Mouse (Mus musculus) embryo, embryonic 10.5 days (tissue): ENCODE data around the gene Mtf2.
"Not testable (repeated sequence)": the region's sequence is repeated elsewhere in the genome, so short reads cannot be mapped to it uniquely, and the experiment has no call there.

ENCODE experiments used
- DNase-seq: peaks from one replicate; pipeline ENCODE4 v3.0.0-alpha.2; 2015; ENCODE audit warnings: low spot score

Mtf2 gene

GRCm38 (mm10) chr5:108082380-108082779 is 16.9 kb downstream of the Mtf2 start:
- peak; percentile 47 for DNase-seq

GRCm38 (mm10) chr5:108085440-108085839 is 20.0 kb downstream of the Mtf2 start:
- DNase-seq = no peak

DNA sequence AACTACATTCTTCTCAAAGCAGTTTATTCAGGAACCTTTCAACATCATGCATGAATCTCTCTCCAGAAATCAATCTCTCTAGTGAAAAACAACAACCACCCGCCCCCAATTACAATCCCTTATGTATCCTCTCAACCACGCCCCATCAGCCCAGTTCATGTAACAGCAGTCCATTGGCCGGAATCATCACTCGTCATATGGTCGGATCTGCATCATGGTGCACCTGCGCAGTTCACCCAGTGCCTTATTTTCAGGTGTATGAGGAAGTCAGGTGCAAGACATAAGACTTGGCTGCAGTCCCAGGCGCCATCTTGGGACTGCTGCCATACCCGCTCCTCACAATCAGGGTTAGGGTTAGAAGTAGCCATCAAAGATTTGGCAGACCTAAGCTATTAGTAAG is 27.3 kb downstream of the Mtf2 start:
- not testable (repeated sequence) for DNase-seq

- DNase-seq = no peak
These were observed 32.2 kb downstream of the Mtf2 start for GRCm38 (mm10) chr5:108097676-108098075.

GRCm38 (mm10) chr5:108100196-108100595 is 34.7 kb downstream of the Mtf2 start:
- DNase-seq = no peak

GRCm38 (mm10) chr5:108104306-108104705 is 38.8 kb downstream of the Mtf2 start:
- DNase-seq = no peak

- DNase-seq = no peak
These were observed 43.9 kb downstream of the Mtf2 start for GRCm38 (mm10) chr5:108109346-108109745.

GRCm38 (mm10) chr5:108117693-108118092 is 52.2 kb downstream of the Mtf2 start:
- DNase-seq = no peak

DNA sequence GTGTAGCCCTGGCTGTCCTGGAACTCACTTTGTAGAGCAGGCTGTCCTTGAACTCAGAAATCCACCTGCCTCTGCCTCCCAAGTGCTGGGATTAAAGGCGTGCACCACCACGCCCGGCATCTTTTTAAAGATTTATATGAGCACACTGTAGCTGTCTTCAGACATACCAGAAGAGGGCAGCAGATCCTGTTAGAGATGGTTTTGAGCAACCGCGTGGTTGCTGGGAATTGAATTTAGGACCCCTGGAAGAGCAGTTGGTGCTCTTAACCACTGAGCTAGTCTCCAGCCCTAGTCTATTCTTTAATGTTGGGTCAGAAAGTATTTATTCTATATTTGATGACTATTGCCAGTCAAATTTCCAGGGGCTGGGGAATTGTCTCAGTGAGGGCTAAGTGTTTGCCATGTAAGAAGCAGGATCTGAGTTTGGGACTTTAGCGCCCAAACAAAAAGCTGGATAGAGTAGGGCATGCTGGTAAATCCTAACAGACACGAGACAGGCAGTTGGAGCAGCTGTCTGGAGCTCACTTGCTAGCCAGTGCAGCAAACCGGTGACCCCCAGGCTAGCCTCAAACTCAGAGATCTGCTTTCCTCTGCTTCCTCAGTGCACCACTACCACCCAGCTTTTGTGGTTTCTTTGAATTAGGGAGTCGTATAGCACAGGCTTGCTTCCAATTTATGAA is 54.9 kb downstream of the Mtf2 start:
- DNase-seq = no peak

- DNase-seq = peak; percentile 68
These were observed 66.5 kb downstream of the Mtf2 start for GRCm38 (mm10) chr5:108131849-108132440.

DNA sequence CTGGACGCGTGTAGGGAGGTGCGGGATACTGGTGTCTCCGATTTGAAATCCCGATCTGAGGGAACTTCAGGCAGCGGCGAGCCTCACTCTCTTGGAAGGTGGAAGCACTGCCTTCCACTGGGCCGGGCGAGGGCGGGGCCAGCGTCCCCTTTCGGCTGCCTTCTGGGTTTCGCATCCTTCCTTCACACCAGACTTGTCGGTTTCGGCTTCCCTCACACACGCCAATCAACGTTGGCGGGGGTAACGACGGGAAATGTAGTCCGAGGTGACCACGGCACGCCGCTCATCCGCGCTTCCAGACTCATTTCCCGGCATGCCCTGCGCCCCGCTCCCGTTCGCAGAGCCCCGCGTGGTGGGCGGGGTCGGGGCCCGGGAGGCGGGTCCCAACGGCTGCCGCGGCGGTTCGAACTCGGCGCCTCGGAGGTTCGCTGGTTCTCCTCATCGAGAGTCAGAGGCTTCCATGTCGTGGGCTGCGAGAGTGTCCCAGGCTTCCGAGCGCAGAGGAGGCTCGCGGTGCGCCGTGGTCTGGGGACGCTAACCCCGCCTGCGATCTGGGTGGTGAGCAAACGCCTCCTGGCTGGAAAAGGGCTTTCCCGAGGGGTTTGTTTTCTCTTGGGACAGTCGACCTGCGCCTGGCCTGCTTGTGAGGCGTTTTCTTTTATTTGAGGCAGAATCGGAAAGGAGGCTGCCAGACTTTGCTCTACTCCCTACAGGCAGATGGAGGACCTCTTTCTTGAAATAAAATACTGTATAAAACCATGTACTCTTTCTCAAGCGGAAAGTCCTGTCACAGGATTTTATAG is 67.2 kb downstream of the Mtf2 start, which contains the start of the genes Tmed5 and Ccdc18:
Gene Tmed5, minus strand, starts transcription at position 180 of the 803 bp plus-strand sequence.
Gene Ccdc18, plus strand, starts transcription at position 435 of the 803 bp plus-strand sequence.
- DNase-seq = peak; percentile 98

DNA sequence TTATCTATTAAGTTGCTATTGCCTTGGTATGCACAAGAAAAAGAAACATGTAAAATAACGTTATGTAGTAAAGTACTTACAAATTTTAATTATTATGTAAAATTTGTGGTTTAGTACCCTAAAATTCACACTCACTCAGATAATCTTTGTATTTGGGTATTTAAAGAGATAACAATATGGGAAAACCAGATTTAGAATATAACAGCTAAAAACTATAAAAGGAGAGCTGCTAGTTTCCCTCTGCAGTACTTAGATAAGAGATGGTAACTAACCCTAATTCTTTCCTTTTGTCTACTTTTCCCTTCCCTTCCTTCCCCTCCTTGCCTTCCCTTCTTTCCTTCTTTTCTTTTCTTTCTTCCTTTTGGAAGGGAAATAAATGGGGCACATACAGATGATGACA is 87.1 kb downstream of the Mtf2 start:
- no peak for DNase-seq
